Comparison of ENCODE assay signal across 18 mouse cellular contexts in the genomic region with DNA sequence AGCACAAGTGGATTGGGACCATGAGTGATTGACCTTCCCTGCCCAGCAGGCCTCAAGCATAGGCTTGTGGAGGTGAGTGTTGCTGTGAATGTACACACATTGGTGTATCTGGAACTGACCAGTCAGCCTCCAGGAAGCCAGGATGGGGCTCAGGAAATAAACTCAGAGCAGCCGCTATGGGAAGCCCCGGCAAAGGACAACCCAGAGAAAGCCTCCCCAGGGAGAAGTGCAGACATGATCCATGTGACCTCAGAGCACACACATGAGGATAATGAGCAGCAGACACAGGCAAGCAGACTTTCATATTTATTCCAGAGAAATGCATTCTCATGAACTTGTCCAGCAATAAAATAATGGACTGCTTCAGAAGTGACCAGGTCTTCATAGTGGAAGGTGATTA.
DNase-seq lines count a peak whose midpoint lies in the region; ATAC-seq lines count a peak whose summit lies in the region.
"Had no signal": no experiment of that assay in that cellular context is flagged by ENCODE, and none has a peak within 500 bp of the region (broad histone marks: within the 10 kb centered on the region; RNA-seq: fewer than 3 reads in every experiment).

No protein-coding gene starts in this region.

- H3K9ac ChIP-seq in heart, embryonic 11.5 days (ENCODE audit: low read depth, low read length) = no peak overlapping the region
- H3K9ac ChIP-seq in lung, embryonic 16.5 days (ENCODE audit: low read length) = no peak overlapping the region
- H3K9ac ChIP-seq in heart, embryonic 15.5 days = no peak overlapping the region
- H3K9ac ChIP-seq: embryonic facial prominence, embryonic 13.5 days; hindbrain, embryonic 13.5 days; limb, embryonic 12.5 days; lung, embryonic 14.5 days; midbrain, embryonic 12.5 days had no signal

- no peaks in the 10 kb centered on the region for H3K79me2 ChIP-seq in macrophage (ENCODE audit: inconsistent target)

- no peak for DNase-seq in heart, postnatal 14 days
- no peak for DNase-seq in lung, postnatal 14 days
- DNase-seq in B cell, adult 2 months = no peak
- DNase-seq: cerebellum, adult 11-12 months; gastrocnemius, postnatal 25 days; lung, embryonic 14.5 days; thymus, postnatal 25 days had no signal

- no peak for ATAC-seq in heart, embryonic 11.5 days (replicated peaks; ENCODE audit: insufficient number of reproducible peaks, low FRiP score, low TSS enrichment)
- ATAC-seq in lung, embryonic 16.5 days (ENCODE audit: low read depth) = no peak
- ATAC-seq in heart, embryonic 15.5 days (replicated peaks; ENCODE audit: insufficient number of reproducible peaks, insufficient read depth, low FRiP score, low read depth) = no peak
- ATAC-seq: intestine, embryonic 16.5 days had no signal

- intact Hi-C loops in heart, postnatal 14 days (cut with DNase I) = no loop called here

- no peak overlapping the region for H3K4me3 ChIP-seq in heart, embryonic 11.5 days (ENCODE audit: low read depth, low read length)
- H3K4me3 ChIP-seq in lung, embryonic 16.5 days (ENCODE audit: low read length) = no peak overlapping the region
- H3K4me3 ChIP-seq in heart, embryonic 15.5 days = no peak overlapping the region
- H3K4me3 ChIP-seq in macrophage (ENCODE audit: inconsistent target) = no peak overlapping the region
- H3K4me3 ChIP-seq: embryonic facial prominence, embryonic 13.5 days; hindbrain, embryonic 13.5 days; limb, embryonic 12.5 days; midbrain, embryonic 12.5 days; myocyte had no signal

- H3K4me2 ChIP-seq in heart, embryonic 11.5 days = no peak overlapping the region
- H3K4me2 ChIP-seq in lung, embryonic 16.5 days (ENCODE audit: low read depth, low read length) = no peak overlapping the region
- H3K4me2 ChIP-seq in heart, embryonic 15.5 days = no peak overlapping the region
- H3K4me2 ChIP-seq: embryonic facial prominence, embryonic 13.5 days; hindbrain, embryonic 13.5 days; limb, embryonic 12.5 days; lung, embryonic 14.5 days; midbrain, embryonic 12.5 days had no signal

- H3K9me3 ChIP-seq in heart, embryonic 11.5 days (replicated peaks; ENCODE audit: control insufficient read depth, low read length) = no peaks in the 10 kb centered on the region
- H3K9me3 ChIP-seq in lung, embryonic 16.5 days (ENCODE audit: control insufficient read depth, low read length) = no peaks in the 10 kb centered on the region
- H3K9me3 ChIP-seq in heart, embryonic 15.5 days (replicated peaks) = no peaks in the 10 kb centered on the region
- H3K9me3 ChIP-seq: embryonic facial prominence, embryonic 13.5 days; hindbrain, embryonic 13.5 days; limb, embryonic 12.5 days; midbrain, embryonic 12.5 days had no signal

- peak overlapping the region; percentile 50; the same call in 1 of the 2 replicates for H3K27ac ChIP-seq in heart, embryonic 11.5 days (ENCODE audit: low read depth, low read length)
- H3K27ac ChIP-seq in lung, embryonic 16.5 days (ENCODE audit: low read length) = peak overlapping the region; percentile 29
- H3K27ac ChIP-seq in heart, embryonic 15.5 days = peak overlapping the region; percentile 51
- 0 out of 2 replicates have a peak overlapping the region, but pooled peaks have one; percentile 21 for H3K27ac ChIP-seq in macrophage
- H3K27ac ChIP-seq: embryonic facial prominence, embryonic 13.5 days; hindbrain, embryonic 13.5 days; limb, embryonic 12.5 days; midbrain, embryonic 12.5 days; stomach, postnatal 0 days had no signal

- 46% methylated on average over 2 of the region's 2 CpGs for WGBS in heart, embryonic 11.5 days (ENCODE audit: insufficient replicate concordance)
- WGBS in lung, embryonic 16.5 days = 40% methylated on average over 2 of the region's 2 CpGs
- whole genome bisulfite sequencing in heart, embryonic 15.5 days = 62% methylated on average over 2 of the region's 2 CpGs
- 44% methylated on average over 2 of the region's 2 CpGs for WGBS in macrophage (ENCODE audit: missing documents)

- H3K27me3 ChIP-seq in heart, embryonic 11.5 days (ENCODE audit: control insufficient read depth, insufficient read depth, low read length) = no peaks in the 10 kb centered on the region
- no peaks in the 10 kb centered on the region for H3K27me3 ChIP-seq in lung, embryonic 16.5 days (ENCODE audit: control insufficient read depth, insufficient read depth, low read depth, low read length)
- no peaks in the 10 kb centered on the region for H3K27me3 ChIP-seq in heart, embryonic 15.5 days
- H3K27me3 ChIP-seq: embryonic facial prominence, embryonic 13.5 days; hindbrain, embryonic 13.5 days; limb, embryonic 12.5 days; midbrain, embryonic 12.5 days had no signal

- H3K4me1 ChIP-seq in heart, embryonic 11.5 days (ENCODE audit: control insufficient read depth, insufficient read depth, low read length) = peaks cover 10% of the 10 kb centered on the region; the same call in 1 of the 2 replicates
- H3K4me1 ChIP-seq in lung, embryonic 16.5 days (replicated peaks; ENCODE audit: control insufficient read depth, insufficient read depth, low read length) = peaks cover 4% of the 10 kb centered on the region; the same call in 1 of the 2 replicates
- H3K4me1 ChIP-seq in heart, embryonic 15.5 days (replicated peaks) = peaks cover 12% of the 10 kb centered on the region; the same call in 1 of the 2 replicates

- H3K36me3 ChIP-seq in heart, embryonic 11.5 days (ENCODE audit: control insufficient read depth, insufficient read depth, low read length) = no peaks in the 10 kb centered on the region
- H3K36me3 ChIP-seq in lung, embryonic 16.5 days (ENCODE audit: control insufficient read depth, insufficient read depth, low read length) = no peaks in the 10 kb centered on the region
- H3K36me3 ChIP-seq in heart, embryonic 15.5 days = no peaks in the 10 kb centered on the region
- no peaks in the 10 kb centered on the region for H3K36me3 ChIP-seq in macrophage (ENCODE audit: inconsistent target)
- H3K36me3 ChIP-seq: embryonic facial prominence, embryonic 13.5 days; hindbrain, embryonic 13.5 days; limb, embryonic 12.5 days; midbrain, embryonic 12.5 days had no signal
